Mouse (Mus musculus) v-Abl transformed pro-B cells (cell line): ENCODE results near the gene Pds5a.

Experiments
- in situ Hi-C, 2 experiments: fragments of 400-800 bp; cut with MboI; formaldehyde crosslinking; loops; one replicate each; pipeline ENCODE4 v1.15.1; 2025; ENCODE audit not compliant: unreplicated experiment in 2 of 2

The Pds5a gene

GRCm38 (mm10) chr5:65586291-65586690, 111.8 kb downstream of the Pds5a start:
- in situ Hi-C loops, result loop anchor here in 1 of 2 experiments (10.0 kb wide), 1 partner anchor 101 kb away; no protein-coding TSS in a partner anchor

- in situ Hi-C loops, result no loop called here
Observed at GRCm38 (mm10) chr5:65578545-65578944, 119.5 kb downstream of the Pds5a start.

GRCm38 (mm10) chr5:65575896-65576295, 122.2 kb downstream of the Pds5a start:
- in situ Hi-C loops, result no loop called here

GRCm38 (mm10) chr5:65574876-65575275, 123.2 kb downstream of the Pds5a start:
- in situ Hi-C loops, result no loop called here

GRCm38 (mm10) chr5:65565486-65565885, 132.6 kb downstream of the Pds5a start:
- in situ Hi-C loops, result no loop called here

GRCm38 (mm10) chr5:65561125-65561893, 136.8 kb downstream of the Pds5a start:
- in situ Hi-C loops, result no loop called here

GRCm38 (mm10) chr5:65557109-65557508, 141.0 kb downstream of the Pds5a start:
- in situ Hi-C loops, result no loop called here
